Mouse (Mus musculus) bone marrow macrophage, adult 2 months (primary cell): ENCODE results near the gene Dupd1.

Source experiments
- CTCF ChIP-seq: IDR thresholded peaks from 2 replicates; pipeline ENCODE4 v1.5.1; 2012; ENCODE audit warnings: low read depth, mild to moderate bottlenecking, low read length, moderate library complexity
- POLR2A ChIP-seq: IDR thresholded peaks from 2 replicates; pipeline ENCODE4 v1.6.1; 2012; ENCODE audit warnings: mild to moderate bottlenecking, low read depth, low read length, borderline replicate concordance

DNA sequence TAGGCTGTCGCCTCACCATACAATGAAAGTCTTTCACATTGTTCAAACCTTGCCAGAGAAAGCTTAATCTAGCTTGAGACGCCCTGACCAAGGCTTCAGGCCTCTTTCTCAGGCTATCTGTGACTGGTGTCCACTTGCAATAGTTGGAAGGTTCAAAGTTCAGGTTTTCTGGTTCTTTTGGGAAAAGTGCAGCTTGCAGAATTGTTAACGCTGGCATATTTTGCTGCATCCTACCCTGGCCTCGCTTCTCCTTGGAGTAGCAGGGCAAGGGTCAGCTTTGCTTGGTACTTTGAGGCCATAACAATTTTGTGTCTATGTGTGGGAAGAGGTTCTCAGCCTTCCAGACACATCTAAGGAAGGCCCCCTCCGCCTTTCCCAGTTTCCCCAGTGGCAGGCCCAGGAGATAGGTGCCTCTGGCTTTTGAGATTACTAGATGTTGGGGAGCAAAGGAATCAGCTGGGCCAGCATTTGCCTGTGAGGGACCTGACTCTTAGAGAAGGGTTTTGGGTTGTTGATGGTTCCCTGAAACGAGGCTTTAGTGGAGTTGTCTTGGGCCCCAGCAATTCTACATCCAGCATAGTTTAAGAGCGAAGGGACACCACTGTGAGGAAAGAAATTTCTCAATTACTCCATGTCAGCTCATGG is 18.1 kb downstream of the Dupd1 start:
- TF ChIP-seq POLR2A (no peak), CTCF (no peak)
